Mouse (Mus musculus) cerebellum, adult 2 months (tissue): Measurements from ENCODE around the gene Ifitm10. TPM values are rescaled to one million over a fixed set of nuclear protein-coding genes. Genes with fewer than 3 reads are reported as not detected.
"Not testable (repeated sequence)": the region's sequence is repeated elsewhere in the genome, so short reads cannot be mapped to it uniquely, and the experiment has no call there.

Experiments used
- DNase-seq, 2 experiments: peaks; one replicate each; pipeline ENCODE4 v3.0.0; 2021
- H3K27ac ChIP-seq: fragments of 200-500 bp; 2 replicates; pipeline ENCODE4 v1.5.1; 2012; ENCODE audit warnings: low read length, control low read depth, inconsistent platforms; ENCODE audit not compliant: insufficient read depth
- H3K27me3 ChIP-seq: fragments of 200-500 bp; 2 replicates; pipeline ENCODE4 v1.6.1; 2012; ENCODE audit warnings: inconsistent platforms, mild to moderate bottlenecking, low read length, moderate library complexity; ENCODE audit not compliant: control insufficient read depth, insufficient read depth
- H3K4me1 ChIP-seq: fragments of 200-500 bp; 2 replicates; pipeline ENCODE4 v1.6.1; 2011; ENCODE audit warnings: low read length; ENCODE audit not compliant: control insufficient read depth, insufficient read depth
- H3K4me3 ChIP-seq: fragments of 200-500 bp; replicated peaks from 2 replicates; pipeline ENCODE3; 2011; ENCODE audit warnings: mild to moderate bottlenecking, low read depth, low read length, control low read depth; ENCODE audit not compliant: insufficient read depth
- CTCF ChIP-seq: fragments of 200-500 bp; IDR thresholded peaks from 2 replicates; pipeline ENCODE4 v1.5.1; 2011; ENCODE audit warnings: low read depth, mild to moderate bottlenecking, control low read depth, low read length, moderate library complexity, borderline replicate concordance; ENCODE audit not compliant: insufficient read depth
- POLR2A ChIP-seq: fragments of 200-500 bp; IDR thresholded peaks from 2 replicates; pipeline ENCODE4 v1.6.1; 2011; ENCODE audit warnings: low read length, control low read depth, borderline replicate concordance; ENCODE audit not compliant: insufficient read depth
- WGBS: fragments of 180-500 bp; shearing (Covaris S2); methylation state at CpG from one replicate; pipeline ENCODE4 v1.1.7; 2018; 5-methylcytosine and 5-hydroxymethylcytosine counted together
- polyA plus RNA-seq: library from polyadenylated mRNA; depleted of rRNA; stranded (reverse); fragments of >200 nt; gene quantifications from 2 replicates; pipeline ENCODE4 v1.2.3, GENCODE M21; 2012; rRNA removed

Gene Ifitm10
- polyA plus RNA-seq, 1 experiment, result 175 TPM

- DNase-seq, result peak; percentile 62 to 66
- Histone ChIP-seq H3K4me3 (peak overlapping the region; percentile 91), H3K4me1 (no peaks in the 10 kb centered on the region), H3K27ac (peak overlapping the region; percentile 32; the same call in 1 of the 2 replicates), H3K27me3 (no peaks in the 10 kb centered on the region)
- under 1% methylated on average over 38 of the region's 38 CpGs for WGBS
- TF ChIP-seq CTCF (peak; percentile 28; the same call in 1 of the 2 replicates), POLR2A (no peak)
Measured at GRCm38 (mm10) chr7:142284023-142284591, 89.4 kb downstream of the Ifitm10 start.

- H3K4me1 ChIP-seq, H3K27ac ChIP-seq, DNase-seq, H3K4me3 ChIP-seq, H3K27me3 ChIP-seq: not testable (repeated sequence)
- 79% methylated on average over 2 of the region's 2 CpGs for WGBS
Measured at GRCm38 (mm10) chr7:142282847-142283246, 90.7 kb downstream of the Ifitm10 start.

- H3K27ac ChIP-seq, result not testable (repeated sequence)
- 91% methylated on average over 1 of the region's 1 CpGs for WGBS
Measured at GRCm38 (mm10) chr7:142279291-142279690, 94.3 kb downstream of the Ifitm10 start.

GRCm38 (mm10) chr7:142278183-142278582 lies 95.4 kb downstream of the Ifitm10 start:
- peak; percentile 53 to 68 for DNase-seq
- H3K27ac ChIP-seq, H3K4me3 ChIP-seq, H3K27me3 ChIP-seq, H3K4me1 ChIP-seq: not testable (repeated sequence)
- WGBS, result 0% methylated on average over 3 of the region's 3 CpGs
- peak; percentile 66; the same call in 1 of the 2 replicates for TF ChIP-seq CTCF

More at GRCm38 (mm10) chr7:142279291-142279690, 94.3 kb downstream of the Ifitm10 start:
- not testable (repeated sequence) for H3K4me1 ChIP-seq, DNase-seq, H3K27me3 ChIP-seq, H3K4me3 ChIP-seq

Other genes starting within 250 kb of the Ifitm10 start
- not detected in 2 replicates for gene Gm39115, start 237.7 kb downstream of the Ifitm10 start, polyA plus RNA-seq
- not detected in 2 replicates for gene Gm45337, start 229.1 kb downstream of the Ifitm10 start, polyA plus RNA-seq
- not detected in 2 replicates for gene Gm29735, start 216.6 kb downstream of the Ifitm10 start, polyA plus RNA-seq
- not detected in 2 replicates for gene Gm4553, start 208.0 kb downstream of the Ifitm10 start, polyA plus RNA-seq
- not detected in 2 replicates for gene Krtap5-2, start 197.7 kb downstream of the Ifitm10 start, polyA plus RNA-seq
- gene Gm10153, start 183.4 kb downstream of the Ifitm10 start, polyA plus RNA-seq, result not detected in 2 replicates
- not detected in 2 replicates for gene Krtap5-3, start 172.4 kb downstream of the Ifitm10 start, polyA plus RNA-seq
- 0.16 TPM in 1 of 2 replicates, not detected in the other for gene Gm7579, start 161.9 kb downstream of the Ifitm10 start, polyA plus RNA-seq
- not detected in 2 replicates for gene Krtap5-5, start 143.8 kb downstream of the Ifitm10 start, polyA plus RNA-seq
- not detected in 2 replicates for gene Gm40460, start 132.7 kb downstream of the Ifitm10 start, polyA plus RNA-seq
- not detected in 2 replicates for gene Gm2431, start 115.4 kb downstream of the Ifitm10 start, polyA plus RNA-seq
- not detected in 2 replicates for gene Gm4559, start 99.4 kb downstream of the Ifitm10 start, polyA plus RNA-seq
- not detected in 2 replicates for gene Krtap5-1, start 76.6 kb downstream of the Ifitm10 start, polyA plus RNA-seq
- gene Krtap5-4, start 70.2 kb downstream of the Ifitm10 start, polyA plus RNA-seq, result not detected in 2 replicates
- 1.00 and 1.0 TPM in 2 replicates for gene Gm49369, start 8.9 kb upstream of the Ifitm10 start, polyA plus RNA-seq
- 401 and 405 TPM in 2 replicates for gene Ctsd, start 14.3 kb upstream of the Ifitm10 start, polyA plus RNA-seq
- not detected in 2 replicates for gene Syt8, start 61.1 kb upstream of the Ifitm10 start, polyA plus RNA-seq
- gene Tnni2, start 68.1 kb upstream of the Ifitm10 start, polyA plus RNA-seq, result 0.52 TPM in 1 of 2 replicates, not detected in the other
- gene Lsp1, start 87.1 kb upstream of the Ifitm10 start, polyA plus RNA-seq, result 4.2 and 5.9 TPM in 2 replicates
- 0.39 and 0.65 TPM in 2 replicates for gene Tnnt3, start 125.1 kb upstream of the Ifitm10 start, polyA plus RNA-seq
- gene Mrpl23, start 158.9 kb upstream of the Ifitm10 start, polyA plus RNA-seq, result 81.9 and 87.2 TPM in 2 replicates